Mouse (Mus musculus) heart, postnatal 0 days (tissue): Measurements from ENCODE around the gene Erbb4.

Experiments
- CTCF ChIP-seq: IDR thresholded peaks from 2 replicates; pipeline ENCODE4 v1.5.1; 2016; ENCODE audit warnings: antibody characterized with exemption, control low read depth, low read depth
- EP300 ChIP-seq: IDR thresholded peaks from 2 replicates; pipeline ENCODE4 v1.6.1; 2016; ENCODE audit warnings: antibody characterized with exemption, low read depth

- no peak for TF ChIP-seq CTCF
- no peak for TF ChIP-seq EP300
Measured at GRCm38 (mm10) chr1:68142562-68143350, 965.1 kb downstream of the Erbb4 start.
